In genomic region chr10:67538106-67538505, GRCm38 (mm10) we compare ENCODE assay signal across 8 mouse cellular contexts. TPM values are rescaled to one million over a fixed set of nuclear protein-coding genes. Genes with fewer than 3 reads are reported as not detected.
DNase-seq lines count a peak whose midpoint lies in the region; ATAC-seq and TF ChIP-seq lines count a peak whose summit lies in the region.

No protein-coding gene starts in this region.

- no peak overlapping the region for H3K9ac ChIP-seq in heart, embryonic 11.5 days (ENCODE audit: low read depth, low read length)
- H3K9ac ChIP-seq in limb, embryonic 13.5 days: no peak overlapping the region

- 2% methylated on average over 19 of the region's 19 CpGs for WGBS in heart, embryonic 11.5 days (ENCODE audit: insufficient replicate concordance)
- WGBS in limb, embryonic 13.5 days: under 1% methylated on average over 19 of the region's 19 CpGs
- WGBS in olfactory bulb, adult 2 months: 1% methylated on average over 19 of the region's 19 CpGs

- peak overlapping the region; percentile 71 for H3K4me3 ChIP-seq in heart, embryonic 11.5 days (ENCODE audit: low read depth, low read length)
- peak overlapping the region; percentile 64 for H3K4me3 ChIP-seq in limb, embryonic 13.5 days
- peak overlapping the region; percentile 74 for H3K4me3 ChIP-seq in olfactory bulb, adult 2 months (ENCODE audit: insufficient read depth, low read depth, low read length)

- H3K27me3 ChIP-seq in heart, embryonic 11.5 days (ENCODE audit: control insufficient read depth, insufficient read depth, low read length): peaks cover 65% of the 10 kb centered on the region
- H3K27me3 ChIP-seq in limb, embryonic 13.5 days: peaks cover 89% of the 10 kb centered on the region

- H3K27ac ChIP-seq in heart, embryonic 11.5 days (ENCODE audit: low read depth, low read length): no peak overlapping the region
- no peak overlapping the region for H3K27ac ChIP-seq in limb, embryonic 13.5 days
- no peak overlapping the region for H3K27ac ChIP-seq in olfactory bulb, adult 2 months (ENCODE audit: insufficient read depth, low read depth, low read length)

- TF ChIP-seq CTCF in olfactory bulb, adult 2 months (IDR thresholded peaks at IDR 0.05; ENCODE audit: insufficient read depth, low read depth, low read length): no peak

- H3K4me2 ChIP-seq in heart, embryonic 11.5 days: peak overlapping the region; percentile 98
- H3K4me2 ChIP-seq in limb, embryonic 13.5 days (replicated peaks): peak overlapping the region; percentile 98

- no peak for TF ChIP-seq POLR2A in olfactory bulb, adult 2 months (IDR thresholded peaks at IDR 0.05; ENCODE audit: insufficient read depth, low read depth, low read length)

- no peaks in the 10 kb centered on the region for H3K36me3 ChIP-seq in heart, embryonic 11.5 days (ENCODE audit: control insufficient read depth, insufficient read depth, low read length)
- H3K36me3 ChIP-seq in limb, embryonic 13.5 days: no peaks in the 10 kb centered on the region

- peak; percentile 12 for DNase-seq in kidney, adult 18-20 months
- DNase-seq in kidney, postnatal 36 days: no peak
- peak; percentile 57 for DNase-seq in Muller cell, postnatal 12 days (ENCODE audit: inconsistent ontology term)
- no peak for DNase-seq in retina, postnatal 1 day
- no peak for DNase-seq in urinary bladder, postnatal 4 days (ENCODE audit: low spot score in 2 of 2)

- peaks cover 25% of the 10 kb centered on the region for H3K4me1 ChIP-seq in heart, embryonic 11.5 days (ENCODE audit: control insufficient read depth, insufficient read depth, low read length)
- H3K4me1 ChIP-seq in limb, embryonic 13.5 days: peaks cover 34% of the 10 kb centered on the region
- peaks cover 48% of the 10 kb centered on the region for H3K4me1 ChIP-seq in olfactory bulb, adult 2 months (ENCODE audit: control insufficient read depth, insufficient read depth, low read length)

- H3K9me3 ChIP-seq in heart, embryonic 11.5 days (replicated peaks; ENCODE audit: control insufficient read depth, low read length): no peaks in the 10 kb centered on the region
- no peaks in the 10 kb centered on the region for H3K9me3 ChIP-seq in limb, embryonic 13.5 days

- no peak for ATAC-seq in heart, embryonic 11.5 days (replicated peaks; ENCODE audit: insufficient number of reproducible peaks, low FRiP score, low TSS enrichment)
- ATAC-seq in limb, embryonic 13.5 days (ENCODE audit: low FRiP score, low read depth): no peak

RNA-seq across cellular contexts. Expression of gene Egr2, which starts 2.8 kb away (rescaled TPM):
- polyA plus RNA-seq in heart, embryonic 11.5 days (2014; fragmentation: Nextera tagmentation; extraction: Ambion mirVana): 0.11 TPM in 1 of 2 replicates, not detected in the other
- polyA plus RNA-seq in limb, embryonic 13.5 days (2015; fragmentation: Nextera tagmentation; extraction: Ambion mirVana): 0.87 and 1.6 TPM in 2 replicates
- polyA plus RNA-seq in olfactory bulb, adult 2 months (2012; ENCODE audit: insufficient read depth, insufficient read length, low replicate concordance, missing spikeins): not detected in 2 replicates

RNA-seq across cellular contexts. Expression of gene Ado, which starts 10.6 kb away (rescaled TPM):
- 54.3 and 57.7 TPM in 2 replicates for polyA plus RNA-seq in heart, embryonic 11.5 days (2014; fragmentation: Nextera tagmentation; extraction: Ambion mirVana)
- 72.2 and 79.9 TPM in 2 replicates for polyA plus RNA-seq in limb, embryonic 13.5 days (2015; fragmentation: Nextera tagmentation; extraction: Ambion mirVana)
- not detected in 2 replicates for polyA plus RNA-seq in olfactory bulb, adult 2 months (2012; ENCODE audit: insufficient read depth, insufficient read length, low replicate concordance, missing spikeins)

Comparison
In these comparisons a context has a peak if more than half of its experiments do, and no peak if none do; other contexts are left out.
1. DNase-seq: peak in kidney, adult 18-20 months (single experiment) and Muller cell, postnatal 12 days (single experiment); none in kidney, postnatal 36 days (0 of 2), retina, postnatal 1 day (single experiment) and urinary bladder, postnatal 4 days (0 of 2).
2. Peak in every context shown above with its lines, with median percentiles within 50 percentile points of each other: H3K4me3 ChIP-seq.